Mouse (Mus musculus) layer of hippocampus, postnatal 25 days (tissue): Measurements from ENCODE around the gene Slc25a30. TPM values are rescaled to one million over a fixed set of nuclear protein-coding genes. Genes with fewer than 3 reads are reported as not detected.
"Not testable (repeated sequence)": the region's sequence is repeated elsewhere in the genome, so short reads cannot be mapped to it uniquely, and the experiment has no call there.

Experiments used
- DNase-seq, 2 experiments: peaks; one replicate each; pipeline ENCODE4 v3.0.0; 2022; ENCODE audit warnings: mixed read lengths in 2 of 2, low spot score in 1 of 2; ENCODE audit errors: extremely low spot score in 1 of 2
- total RNA-seq, 2 experiments: library from RNA; stranded (reverse); gene quantifications; 2 replicates each; pipeline ENCODE4 v1.2.3; 2021

The Slc25a30 gene
- total RNA-seq, 2 experiments from 2014 or later, result 10.9 to 14.7 TPM

DNA sequence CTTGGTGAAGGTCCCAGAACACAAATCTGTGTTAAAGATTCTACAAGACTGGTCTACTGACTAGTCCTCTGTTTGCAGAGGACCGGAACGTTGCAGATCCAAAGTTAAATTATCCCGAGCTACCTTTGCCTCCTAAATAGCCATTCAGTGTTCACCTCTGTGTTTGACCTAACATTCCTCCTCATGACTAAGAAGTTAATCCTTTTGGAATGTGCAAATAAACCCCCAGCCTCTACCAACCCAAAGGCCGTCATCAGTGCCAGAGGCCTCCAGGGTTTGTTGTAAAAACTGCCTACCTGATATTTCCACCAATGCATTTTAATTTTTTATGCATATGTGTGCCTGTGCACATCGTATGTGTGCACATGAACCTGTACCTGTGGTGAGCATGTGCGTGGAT, 7.5 kb upstream of the Slc25a30 start:
- no peak for DNase-seq

GRCm38 (mm10) chr14:75793110-75793509, 6.3 kb upstream of the Slc25a30 start:
- no peak for DNase-seq

DNA sequence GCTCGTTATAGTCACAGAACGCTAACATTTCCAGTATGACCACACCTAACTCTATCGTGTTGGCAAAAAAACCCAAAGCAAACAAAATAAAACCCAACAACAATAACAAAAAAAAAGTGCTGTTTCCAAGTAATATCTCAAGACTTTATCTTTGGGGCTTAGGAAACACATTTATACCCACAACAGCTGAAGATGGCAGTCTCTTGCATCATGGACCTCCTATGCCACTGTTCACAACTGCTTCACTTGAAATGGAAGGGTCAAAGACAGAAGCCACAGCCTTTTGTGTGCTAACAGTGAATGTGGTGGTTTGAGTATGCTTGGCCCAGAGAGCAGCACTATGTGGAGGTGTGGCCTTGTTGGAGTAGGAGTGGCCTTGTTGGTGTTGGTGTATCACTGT, 4.5 kb upstream of the Slc25a30 start:
- DNase-seq, result no peak

GRCm38 (mm10) chr14:75790411-75790996, 3.7 kb upstream of the Slc25a30 start:
- DNase-seq, result no peak

GRCm38 (mm10) chr14:75789291-75789690, 2.5 kb upstream of the Slc25a30 start:
- DNase-seq, result no peak

- DNase-seq, result no peak
These were observed 948 bp upstream of the Slc25a30 start for GRCm38 (mm10) chr14:75787794-75788175.

DNA sequence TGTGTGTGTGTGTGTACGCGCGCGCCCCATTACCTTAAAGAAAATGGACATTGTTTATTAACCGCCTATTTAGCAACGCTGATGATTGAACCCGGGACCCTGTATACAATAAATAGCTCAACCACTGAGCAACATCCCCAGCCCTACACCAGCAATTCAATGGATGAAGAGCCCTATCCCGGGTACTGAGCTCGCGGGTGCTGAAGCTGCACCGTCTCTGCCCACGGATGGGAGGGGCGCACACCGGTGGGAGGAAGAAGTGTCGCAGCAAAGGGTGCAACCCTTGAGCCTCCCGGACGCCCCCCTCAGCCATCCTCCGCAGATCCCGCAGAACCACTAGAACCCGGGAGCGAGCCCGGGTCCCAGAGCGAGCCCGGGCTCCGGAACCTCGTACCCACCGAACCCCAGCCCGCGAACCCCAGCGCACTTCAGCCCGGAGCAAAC, 391 bp downstream of the Slc25a30 start:
- peak in 1 of 2 experiments; percentile 20 for DNase-seq

- DNase-seq, result no peak
These were observed 6.9 kb downstream of the Slc25a30 start for GRCm38 (mm10) chr14:75779913-75780312.

GRCm38 (mm10) chr14:75776637-75777036, 10.2 kb downstream of the Slc25a30 start:
- no peak for DNase-seq

GRCm38 (mm10) chr14:75773431-75773830, 13.4 kb downstream of the Slc25a30 start:
- DNase-seq, result no peak

GRCm38 (mm10) chr14:75772407-75772806, 14.4 kb downstream of the Slc25a30 start:
- not testable (repeated sequence) for DNase-seq

GRCm38 (mm10) chr14:75771101-75771501, 15.7 kb downstream of the Slc25a30 start:
- DNase-seq, result no peak

DNA sequence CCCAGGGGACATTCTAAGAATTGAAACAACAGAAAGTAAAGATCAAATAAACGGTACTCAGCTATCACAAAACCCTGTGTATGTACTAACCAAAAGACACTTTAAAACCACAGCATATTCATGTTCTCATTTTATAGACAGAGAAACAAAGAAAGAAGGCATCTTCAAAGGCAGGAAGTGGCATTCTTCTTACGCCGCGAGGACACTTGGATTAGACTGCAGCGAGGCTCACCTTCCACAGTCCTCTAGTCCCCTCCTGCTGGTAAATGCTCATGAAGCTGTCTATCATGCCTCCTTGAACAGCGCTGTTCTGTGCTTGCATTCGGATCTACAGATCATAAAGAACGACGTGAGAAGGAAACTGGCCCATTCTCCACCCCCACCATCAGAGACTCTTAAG, 17.5 kb downstream of the Slc25a30 start:
- DNase-seq, result no peak

GRCm38 (mm10) chr14:75768275-75768608, 18.6 kb downstream of the Slc25a30 start:
- DNase-seq, result no peak

DNA sequence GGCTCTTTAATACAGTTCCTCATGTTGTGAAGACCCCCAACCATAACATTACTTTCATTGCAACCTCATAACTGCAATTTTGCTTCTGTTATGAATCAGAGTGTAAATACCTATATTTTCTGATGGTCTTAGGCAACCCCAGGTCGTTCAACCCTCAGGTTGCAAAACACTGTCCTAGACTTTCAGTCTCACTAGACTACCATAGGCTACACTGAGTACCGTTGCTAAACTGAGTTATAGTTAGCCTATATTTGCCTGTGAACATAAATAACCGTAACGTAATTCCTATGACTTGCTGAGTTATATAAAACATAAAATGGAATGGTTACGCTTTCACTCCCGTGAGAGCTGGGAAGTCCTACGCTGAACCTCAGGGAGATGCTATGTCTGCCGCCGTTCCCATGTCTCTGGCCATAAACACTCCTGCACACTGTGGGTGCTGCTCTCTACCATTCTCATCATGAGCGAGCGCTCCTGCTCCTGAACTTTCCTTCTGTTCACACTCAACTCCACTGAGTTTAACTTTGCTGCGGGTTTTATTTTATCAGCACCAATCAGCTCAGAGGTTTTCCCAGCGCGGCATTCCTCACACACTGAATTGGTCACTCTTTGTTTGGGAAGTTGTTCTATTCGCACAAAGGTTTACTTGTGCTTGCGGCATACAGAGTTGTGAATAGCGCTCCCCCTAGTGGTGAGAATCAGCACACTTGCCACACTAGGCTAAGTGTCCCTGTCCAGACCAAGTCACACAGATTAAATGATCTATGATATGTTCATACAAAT, 19.2 kb downstream of the Slc25a30 start:
- DNase-seq, result peak; percentile 46 to 73

DNA sequence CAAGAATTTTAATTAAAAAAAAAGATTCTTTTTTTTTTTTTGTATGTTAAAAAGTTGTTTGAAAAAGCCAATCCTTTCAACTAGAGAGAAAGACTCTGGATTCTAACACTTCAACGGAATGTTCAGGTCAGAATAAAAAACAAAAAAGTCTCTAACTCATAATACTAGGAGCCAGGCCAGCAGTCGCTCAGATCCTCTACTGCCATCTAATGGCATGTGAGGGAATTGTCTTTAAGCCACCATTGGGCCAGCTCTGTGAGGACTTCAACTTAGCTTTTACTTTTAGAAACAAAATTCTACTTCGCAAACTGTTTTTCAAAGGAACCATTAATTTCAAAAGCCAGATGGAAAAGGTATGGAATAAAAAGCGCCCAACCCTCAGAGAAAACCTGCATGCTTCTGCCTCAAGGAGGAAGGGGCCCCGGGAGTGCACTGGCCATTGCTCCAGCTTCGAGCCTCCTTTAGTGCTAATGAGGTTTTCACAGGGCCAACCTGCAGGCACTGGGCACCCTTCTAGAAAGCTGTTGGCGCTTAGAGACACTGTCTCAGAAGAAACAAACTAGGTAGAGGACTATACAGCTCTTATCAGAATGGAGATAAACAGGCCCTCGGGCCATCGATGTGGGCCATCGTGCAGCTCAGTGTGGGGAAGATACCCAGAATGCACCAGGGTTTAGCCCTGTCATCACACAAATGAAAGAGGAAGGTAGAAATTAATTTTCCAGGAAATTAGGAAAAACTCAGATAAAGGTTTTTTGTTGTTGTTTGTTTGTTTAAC, 25.6 kb downstream of the Slc25a30 start:
- DNase-seq, result peak in 1 of 2 experiments; percentile 26

DNA sequence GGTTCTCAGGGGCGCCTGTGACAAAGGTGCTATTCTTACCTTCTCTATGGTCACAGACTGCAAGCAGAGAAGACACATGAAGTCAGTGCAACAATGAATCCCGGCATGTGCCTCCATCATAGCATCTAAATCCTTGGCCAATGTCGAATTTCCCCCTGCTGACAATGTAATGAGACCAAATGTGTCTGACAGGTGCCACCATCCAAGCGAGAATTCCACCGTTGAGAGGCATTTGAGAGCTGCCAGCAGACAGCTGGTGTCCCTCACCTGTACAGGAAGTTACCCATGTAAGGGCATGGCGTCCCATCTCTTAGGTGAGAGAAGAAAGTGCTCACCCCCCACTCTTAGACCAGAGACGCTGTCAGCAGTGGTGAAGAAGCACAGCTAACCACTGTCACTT, 28.4 kb downstream of the Slc25a30 start:
- no peak for DNase-seq

DNA sequence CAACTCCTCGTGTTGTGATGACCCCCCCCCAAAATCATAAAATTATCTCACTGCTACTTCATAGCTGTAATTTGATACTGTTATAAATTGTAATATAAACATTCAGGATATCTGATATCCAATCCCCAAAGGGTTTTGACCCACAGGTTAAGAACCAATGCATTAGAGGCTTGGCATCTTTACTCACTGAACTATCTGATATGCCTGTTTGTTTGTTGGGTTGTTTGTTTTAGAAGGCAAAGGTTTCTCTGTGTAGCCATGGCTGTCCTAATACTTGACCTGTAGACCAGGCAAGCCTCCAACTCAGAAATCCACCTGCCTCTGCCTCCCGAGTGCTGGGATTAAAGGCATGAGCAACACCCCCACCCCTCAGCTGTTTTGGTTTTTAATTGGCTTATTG, 29.0 kb downstream of the Slc25a30 start:
- no peak for DNase-seq

- DNase-seq, result no peak
These were observed 29.9 kb downstream of the Slc25a30 start for GRCm38 (mm10) chr14:75756971-75757370.

DNA sequence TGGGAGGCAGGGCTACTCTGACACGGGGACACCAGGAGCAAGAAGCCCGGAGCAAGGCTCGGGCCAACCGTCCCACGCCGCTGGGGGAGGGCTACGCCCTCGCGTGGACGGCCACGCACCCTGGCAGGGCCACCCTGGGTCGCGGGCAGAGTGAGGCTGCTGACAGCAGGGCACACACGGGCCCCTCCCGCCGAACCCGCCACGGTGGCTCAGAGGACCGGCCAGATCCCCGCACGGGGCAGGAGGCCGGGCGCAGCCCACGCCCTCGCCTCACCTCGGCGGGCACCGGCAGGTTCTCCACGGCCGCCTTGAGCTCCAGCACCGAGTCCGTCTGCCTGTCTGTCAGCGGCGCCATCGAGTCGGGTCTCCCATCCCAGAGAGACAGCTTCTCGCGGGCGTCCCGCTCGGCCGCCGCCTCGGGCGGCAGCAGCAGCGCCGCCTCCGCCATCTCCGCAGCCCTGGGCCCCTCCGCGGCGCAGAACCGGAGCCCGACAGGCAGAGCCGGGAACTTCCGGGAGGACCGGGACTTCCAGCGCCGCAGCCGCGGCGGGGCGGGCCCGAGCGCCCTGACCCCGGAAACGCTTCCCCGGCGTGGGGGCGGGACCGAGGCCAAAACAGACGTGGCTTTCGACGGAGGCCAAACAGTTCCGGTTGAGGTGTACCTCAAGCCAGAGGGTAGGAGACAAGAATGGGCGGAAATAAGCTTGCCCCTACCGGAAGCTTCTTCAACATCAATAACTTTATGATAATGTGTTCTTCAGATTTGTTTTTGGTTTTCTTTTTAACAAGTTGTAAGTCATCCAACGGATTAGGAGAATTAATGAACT, 32.6 kb downstream of the Slc25a30 start, which contains the start of gene Cog3:
Gene Cog3, minus strand, starts transcription at position 527 of the 827 bp plus-strand sequence.
- DNase-seq, result peak; percentile 96 to 98
